Mouse (Mus musculus) heart, embryonic 13.5 days (tissue): ENCODE data around the gene Ubqln4. TPM values are rescaled to one million over a fixed set of nuclear protein-coding genes. Genes with fewer than 3 reads are reported as not detected.
A peak's percentile ranks its signal among the peaks of the same experiment; 100 is the strongest.

Source experiments
- ATAC-seq: fragments of 200-750 bp; cut with Nextera tagmentation; 2 replicates; pipeline ENCODE4 v1.8.0; 2017; ENCODE audit warnings: moderate TSS enrichment; ENCODE audit not compliant: insufficient number of reproducible peaks, low FRiP score, low TSS enrichment; ENCODE audit errors: extremely low read depth
- H3K27ac ChIP-seq: fragments of 300-500 bp; sonication (generic); replicated peaks from 2 replicates; pipeline ENCODE4 v1.5.1; 2015; ENCODE audit warnings: moderate library complexity, mild to moderate bottlenecking, inconsistent platforms
- H3K27me3 ChIP-seq: fragments of 300-500 bp; sonication (generic); replicated peaks from 2 replicates; pipeline ENCODE4 v1.6.1; 2015; ENCODE audit warnings: mild to moderate bottlenecking, inconsistent platforms
- H3K36me3 ChIP-seq: fragments of 300-500 bp; sonication (generic); 2 replicates; pipeline ENCODE4 v1.6.1; 2015; ENCODE audit warnings: mild to moderate bottlenecking, inconsistent platforms
- H3K4me1 ChIP-seq: fragments of 300-500 bp; sonication (generic); 2 replicates; pipeline ENCODE4 v1.6.1; 2015; ENCODE audit warnings: inconsistent platforms
- H3K4me2 ChIP-seq: fragments of 300-500 bp; sonication (generic); 2 replicates; pipeline ENCODE4 v1.6.1; 2015; ENCODE audit warnings: inconsistent platforms, mild to moderate bottlenecking, moderate library complexity
- H3K4me3 ChIP-seq: fragments of 300-500 bp; sonication (generic); 2 replicates; pipeline ENCODE4 v1.5.1; 2015; ENCODE audit warnings: moderate library complexity, mild to moderate bottlenecking, inconsistent platforms
- H3K9ac ChIP-seq: fragments of 300-500 bp; sonication (generic); 2 replicates; pipeline ENCODE4 v1.6.1; 2015; ENCODE audit warnings: inconsistent platforms, mild to moderate bottlenecking, moderate library complexity
- H3K9me3 ChIP-seq: fragments of 300-500 bp; sonication (generic); 2 replicates; pipeline ENCODE4 v1.6.1; 2016; ENCODE audit warnings: inconsistent platforms
- WGBS: fragments of 180-500 bp; shearing (Covaris S2); methylation state at CpG from one replicate; pipeline ENCODE4 v1.1.7; 2015; ENCODE audit warnings: mixed read lengths; 5-methylcytosine and 5-hydroxymethylcytosine counted together
- polyA plus RNA-seq: library from polyadenylated mRNA; unstranded; fragments of >200 nt; fragmentation: Nextera tagmentation; extraction: Ambion mirVana; gene quantifications from 2 replicates; pipeline ENCODE4 v1.2.1, GENCODE M21; 2015

Ubqln4 gene
- polyA plus RNA-seq, 1 experiment from 2014 or later: 34.1 TPM

- Histone ChIP-seq H3K4me3 (peak overlapping the region; percentile 83; the same call in 1 of the 2 replicates), H3K9ac (peak overlapping the region; percentile 97), H3K27me3 (no peaks in the 10 kb centered on the region), H3K9me3 (no peaks in the 10 kb centered on the region), H3K4me1 (peaks cover 30% of the 10 kb centered on the region), H3K36me3 (peaks cover 50% of the 10 kb centered on the region), H3K4me2 (peak overlapping the region; percentile 85), H3K27ac (no peak overlapping the region)
- no peak for ATAC-seq
- WGBS: 88% methylated on average over 5 of the region's 5 CpGs
Measured at GRCm38 (mm10) chr3:88555069-88555605, 1.6 kb downstream of the Ubqln4 start.

GRCm38 (mm10) chr3:88555731-88556130 lies 2.2 kb downstream of the Ubqln4 start:
- H3K9me3 ChIP-seq: no peaks in the 10 kb centered on the region
- H3K27me3 ChIP-seq: no peaks in the 10 kb centered on the region
- no peak overlapping the region for H3K4me2 ChIP-seq
- WGBS: 91% methylated on average over 6 of the region's 6 CpGs
- H3K27ac ChIP-seq: no peak overlapping the region
- no peak overlapping the region for H3K4me3 ChIP-seq
- H3K36me3 ChIP-seq: peaks cover 56% of the 10 kb centered on the region
- H3K4me1 ChIP-seq: peaks cover 30% of the 10 kb centered on the region
- ATAC-seq: no peak
- peak overlapping the region; percentile 97; the same call in 1 of the 2 replicates for H3K9ac ChIP-seq

GRCm38 (mm10) chr3:88556616-88557015 lies 3.1 kb downstream of the Ubqln4 start:
- no peak overlapping the region for H3K4me2 ChIP-seq
- H3K4me3 ChIP-seq: no peak overlapping the region
- peaks cover 65% of the 10 kb centered on the region for H3K36me3 ChIP-seq
- peaks cover 24% of the 10 kb centered on the region for H3K4me1 ChIP-seq
- H3K9me3 ChIP-seq: no peaks in the 10 kb centered on the region
- no peak overlapping the region for H3K27ac ChIP-seq
- ATAC-seq: no peak
- no peak overlapping the region; the same call in 1 of the 2 replicates for H3K9ac ChIP-seq
- no peaks in the 10 kb centered on the region for H3K27me3 ChIP-seq
- WGBS: 91% methylated on average over 8 of the region's 8 CpGs

GRCm38 (mm10) chr3:88559596-88559995 lies 6.0 kb downstream of the Ubqln4 start:
- no peak overlapping the region for H3K4me2 ChIP-seq
- no peaks in the 10 kb centered on the region for H3K27me3 ChIP-seq
- ATAC-seq: no peak
- WGBS: 90% methylated on average over 9 of the region's 9 CpGs
- H3K4me1 ChIP-seq: peaks cover 12% of the 10 kb centered on the region
- H3K27ac ChIP-seq: no peak overlapping the region
- H3K9me3 ChIP-seq: no peaks in the 10 kb centered on the region
- H3K4me3 ChIP-seq: no peak overlapping the region
- H3K9ac ChIP-seq: no peak overlapping the region
- H3K36me3 ChIP-seq: peaks cover 94% of the 10 kb centered on the region

GRCm38 (mm10) chr3:88561989-88562388 lies 8.4 kb downstream of the Ubqln4 start:
- 75% methylated on average over 4 of the region's 4 CpGs for WGBS
- ATAC-seq: no peak

DNA sequence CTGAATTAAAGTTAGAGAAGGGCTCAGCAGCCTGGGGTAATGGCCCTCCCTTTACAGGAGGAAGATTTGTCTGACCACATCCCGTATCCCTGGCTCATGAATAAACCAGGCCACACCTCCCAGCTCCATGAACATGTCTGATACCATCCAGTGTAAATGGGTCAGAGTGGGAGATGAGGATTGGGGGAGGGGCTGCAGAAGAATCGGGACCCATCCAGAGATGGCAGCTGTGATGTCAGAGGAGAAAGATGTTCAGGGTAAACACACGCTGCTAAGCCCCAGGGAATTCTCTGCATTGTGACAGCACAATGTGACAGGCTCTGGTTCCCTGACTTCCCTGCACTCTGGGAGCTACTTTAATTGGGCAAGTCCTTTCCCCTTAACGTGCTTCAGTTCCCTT lies 9.9 kb downstream of the Ubqln4 start:
- H3K9ac ChIP-seq: no peak overlapping the region
- WGBS: 74% methylated on average over 4 of the region's 4 CpGs
- ATAC-seq: no peak

More at GRCm38 (mm10) chr3:88561989-88562388, 8.4 kb downstream of the Ubqln4 start:
- H3K4me1 ChIP-seq: peaks cover 9% of the 10 kb centered on the region
- H3K27me3 ChIP-seq: no peaks in the 10 kb centered on the region
- peaks cover 100% of the 10 kb centered on the region for H3K36me3 ChIP-seq
- H3K4me3 ChIP-seq: no peak overlapping the region
- no peak overlapping the region for H3K9ac ChIP-seq
- H3K9me3 ChIP-seq: no peaks in the 10 kb centered on the region
- no peak overlapping the region for H3K27ac ChIP-seq
- no peak overlapping the region for H3K4me2 ChIP-seq

DNA sequence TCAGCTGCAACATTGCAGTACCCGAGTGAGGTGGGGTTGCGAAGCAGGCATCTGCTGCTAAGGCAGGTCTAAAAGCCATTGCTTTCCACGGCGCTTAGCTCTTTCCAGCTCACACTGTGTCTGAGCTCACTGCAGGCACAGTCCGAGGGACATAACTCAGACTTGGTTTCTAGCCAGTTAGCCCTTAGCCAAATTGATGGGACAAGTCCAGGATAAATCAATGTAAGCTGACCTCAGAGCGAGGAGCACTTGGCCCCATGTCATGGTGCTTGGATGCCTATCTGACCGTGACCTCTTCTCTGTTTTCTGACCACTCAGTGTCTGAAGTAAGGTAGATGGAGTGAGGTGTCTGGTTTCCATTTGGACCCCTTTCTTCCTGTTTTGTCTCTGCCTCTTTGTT lies 10.4 kb downstream of the Ubqln4 start:
- Histone ChIP-seq H3K36me3 (peaks cover 100% of the 10 kb centered on the region), H3K27me3 (no peaks in the 10 kb centered on the region), H3K4me3 (no peak overlapping the region), H3K9ac (no peak overlapping the region), H3K4me1 (peaks cover 9% of the 10 kb centered on the region), H3K4me2 (no peak overlapping the region), H3K27ac (no peak overlapping the region), H3K9me3 (no peaks in the 10 kb centered on the region)
- WGBS: 90% methylated on average over 7 of the region's 7 CpGs
- no peak for ATAC-seq

More for the DNA sequence above, 9.9 kb downstream of the Ubqln4 start:
- H3K36me3 ChIP-seq: peaks cover 100% of the 10 kb centered on the region
- no peak overlapping the region for H3K4me2 ChIP-seq
- H3K9me3 ChIP-seq: no peaks in the 10 kb centered on the region
- no peak overlapping the region for H3K27ac ChIP-seq
- no peak overlapping the region for H3K4me3 ChIP-seq
- peaks cover 9% of the 10 kb centered on the region for H3K4me1 ChIP-seq
- H3K27me3 ChIP-seq: no peaks in the 10 kb centered on the region

DNA sequence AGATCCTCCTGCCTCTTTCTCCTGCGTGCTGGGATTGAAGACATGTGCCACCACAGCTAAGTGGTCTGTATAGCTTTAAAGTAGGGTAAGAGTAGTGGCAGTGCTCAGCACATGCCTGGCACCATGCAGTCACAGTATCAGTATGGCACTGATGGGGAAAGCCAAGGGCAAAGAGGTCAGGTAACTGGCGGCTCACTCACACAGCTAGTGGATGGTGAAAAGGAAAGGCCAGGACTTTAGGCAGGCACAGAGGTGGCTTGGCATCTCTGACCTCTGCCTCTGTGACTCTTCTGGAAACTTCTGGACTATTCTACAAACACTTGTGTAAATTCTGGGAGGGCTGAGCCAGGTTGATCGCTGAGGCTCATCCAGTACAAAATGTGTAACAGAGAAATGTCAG lies 12.6 kb downstream of the Ubqln4 start:
- no peak overlapping the region for H3K4me2 ChIP-seq
- H3K27me3 ChIP-seq: no peaks in the 10 kb centered on the region
- peaks cover 9% of the 10 kb centered on the region for H3K4me1 ChIP-seq
- H3K9ac ChIP-seq: 0 out of 2 replicates have a peak overlapping the region, but pooled peaks have one; percentile 19
- no peak for ATAC-seq
- peaks cover 96% of the 10 kb centered on the region for H3K36me3 ChIP-seq
- H3K27ac ChIP-seq: peak overlapping the region; percentile 52
- H3K9me3 ChIP-seq: no peaks in the 10 kb centered on the region
- H3K4me3 ChIP-seq: no peak overlapping the region
- WGBS: 77% methylated on average over 3 of the region's 3 CpGs

DNA sequence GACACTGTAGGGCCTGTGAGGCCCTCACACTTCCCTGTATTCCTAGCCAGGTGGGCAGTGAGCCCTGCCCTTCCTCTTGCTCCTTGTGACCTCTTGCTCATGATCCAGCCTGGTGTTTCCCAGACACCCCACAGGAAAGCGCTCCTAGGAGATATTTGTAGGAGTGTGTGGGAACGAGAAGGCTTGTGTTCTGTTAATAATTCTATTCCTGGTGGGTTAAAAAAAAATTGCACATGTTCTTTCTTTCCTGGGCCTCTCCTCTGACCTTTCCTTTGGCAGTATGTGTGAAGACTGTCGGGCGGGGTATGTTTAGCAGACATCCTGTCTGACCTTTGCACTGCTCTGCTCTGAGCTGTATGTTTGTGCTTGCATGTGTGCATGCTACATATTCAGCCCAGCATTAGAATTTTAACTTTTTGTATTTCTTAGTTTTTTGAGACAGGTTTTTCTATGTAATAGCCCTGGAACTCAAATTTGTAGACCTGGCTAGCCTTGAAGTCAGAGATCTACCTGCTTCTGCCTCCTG lies 13.0 kb downstream of the Ubqln4 start:
- 73% methylated on average over 4 of the region's 4 CpGs for WGBS
- H3K27ac ChIP-seq: peak overlapping the region; percentile 52

GRCm38 (mm10) chr3:88567892-88568291 lies 14.3 kb downstream of the Ubqln4 start:
- no peak overlapping the region for H3K27ac ChIP-seq
- no peaks in the 10 kb centered on the region for H3K9me3 ChIP-seq
- no peak for ATAC-seq
- H3K9ac ChIP-seq: no peak overlapping the region
- H3K4me3 ChIP-seq: no peak overlapping the region
- H3K36me3 ChIP-seq: peaks cover 78% of the 10 kb centered on the region
- no peaks in the 10 kb centered on the region for H3K27me3 ChIP-seq
- no peak overlapping the region for H3K4me2 ChIP-seq
- WGBS: 89% methylated on average over 6 of the region's 6 CpGs
- peaks cover 9% of the 10 kb centered on the region for H3K4me1 ChIP-seq

More for the DNA sequence above, 13.0 kb downstream of the Ubqln4 start:
- ATAC-seq: no peak
- peaks cover 9% of the 10 kb centered on the region for H3K4me1 ChIP-seq
- H3K36me3 ChIP-seq: peaks cover 91% of the 10 kb centered on the region
- no peak overlapping the region for H3K9ac ChIP-seq
- no peaks in the 10 kb centered on the region for H3K9me3 ChIP-seq
- no peak overlapping the region for H3K4me3 ChIP-seq
- H3K27me3 ChIP-seq: no peaks in the 10 kb centered on the region
- H3K4me2 ChIP-seq: no peak overlapping the region

DNA sequence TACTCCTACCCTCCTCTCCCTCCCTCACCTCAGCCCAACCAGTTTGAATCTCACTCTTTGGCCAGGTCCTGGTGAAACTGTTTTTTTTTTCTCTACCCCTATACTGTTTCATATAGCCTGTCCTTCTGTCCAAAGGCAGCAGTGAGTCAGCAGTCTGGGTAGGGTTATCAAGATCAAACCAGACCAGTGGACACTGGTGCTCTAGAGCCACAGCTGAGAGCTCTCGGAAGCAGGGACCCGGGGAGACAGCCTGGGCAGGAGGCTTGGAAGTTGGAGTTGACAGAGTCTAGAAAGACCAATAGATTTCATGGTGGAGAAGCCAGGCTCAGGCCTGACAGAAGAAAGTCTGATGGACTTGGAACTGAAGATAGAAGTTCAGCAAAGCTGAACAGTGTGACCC lies 15.1 kb downstream of the Ubqln4 start:
- Histone ChIP-seq H3K36me3 (peaks cover 71% of the 10 kb centered on the region), H3K27me3 (no peaks in the 10 kb centered on the region), H3K4me3 (no peak overlapping the region), H3K4me1 (peaks cover 9% of the 10 kb centered on the region), H3K9ac (no peak overlapping the region), H3K9me3 (no peaks in the 10 kb centered on the region), H3K4me2 (no peak overlapping the region), H3K27ac (no peak overlapping the region)
- WGBS: 87% methylated on average over 2 of the region's 2 CpGs
- no peak for ATAC-seq

- no peak overlapping the region for H3K4me3 ChIP-seq
- H3K27ac ChIP-seq: no peak overlapping the region
- H3K9ac ChIP-seq: no peak overlapping the region
- H3K27me3 ChIP-seq: no peaks in the 10 kb centered on the region
- peaks cover 66% of the 10 kb centered on the region for H3K36me3 ChIP-seq
- H3K4me2 ChIP-seq: no peak overlapping the region
- H3K9me3 ChIP-seq: no peaks in the 10 kb centered on the region
- H3K4me1 ChIP-seq: peaks cover 9% of the 10 kb centered on the region
- no peak for ATAC-seq
- 94% methylated on average over 2 of the region's 2 CpGs for WGBS
Measured at GRCm38 (mm10) chr3:88569093-88569492, 15.5 kb downstream of the Ubqln4 start.
